Mouse (Mus musculus) neural tube, embryonic 12.5 days (tissue): ENCODE results near the gene Bmx. TPM values are rescaled to one million over a fixed set of nuclear protein-coding genes. Genes with fewer than 3 reads are reported as not detected.
A peak's percentile ranks its signal among the peaks of the same experiment; 100 is the strongest.

Source experiments
- ATAC-seq: fragments of 200-750 bp; cut with Nextera tagmentation; 2 replicates; pipeline ENCODE4 v1.8.0; 2017; ENCODE audit warnings: low read depth, mild to moderate bottlenecking, moderate TSS enrichment, moderate library complexity; ENCODE audit not compliant: low FRiP score
- H3K27ac ChIP-seq: fragments of 300-500 bp; sonication (generic); 2 replicates; pipeline ENCODE4 v1.5.1; 2016
- H3K27me3 ChIP-seq: fragments of 300-500 bp; sonication (generic); replicated peaks from 2 replicates; pipeline ENCODE4 v1.6.1; 2016; ENCODE audit warnings: mild to moderate bottlenecking
- H3K36me3 ChIP-seq: fragments of 300-500 bp; sonication (generic); 2 replicates; pipeline ENCODE4 v1.6.1; 2016; ENCODE audit warnings: mild to moderate bottlenecking
- H3K4me1 ChIP-seq: fragments of 300-500 bp; sonication (generic); 2 replicates; pipeline ENCODE4 v1.6.1; 2016
- H3K4me2 ChIP-seq: fragments of 300-500 bp; sonication (generic); replicated peaks from 2 replicates; pipeline ENCODE4 v1.6.1; 2016; ENCODE audit warnings: mild to moderate bottlenecking
- H3K4me3 ChIP-seq: fragments of 300-500 bp; sonication (generic); 2 replicates; pipeline ENCODE4 v1.5.1; 2016
- H3K9ac ChIP-seq: fragments of 300-500 bp; sonication (generic); 2 replicates; pipeline ENCODE4 v1.6.1; 2016; ENCODE audit warnings: mild to moderate bottlenecking
- H3K9me3 ChIP-seq: fragments of 300-500 bp; sonication (generic); 2 replicates; pipeline ENCODE4 v1.6.1; 2016; ENCODE audit warnings: mild to moderate bottlenecking
- WGBS: fragments of 180-500 bp; shearing (Covaris S2); methylation state at CpG from one replicate; pipeline ENCODE4 v1.1.7; 2016; 5-methylcytosine and 5-hydroxymethylcytosine counted together
- polyA plus RNA-seq: library from polyadenylated mRNA; unstranded; fragments of >200 nt; fragmentation: Nextera tagmentation; extraction: Ambion mirVana; gene quantifications from 2 replicates; pipeline ENCODE4 v1.2.1, GENCODE M21; 2016

Bmx gene
- polyA plus RNA-seq, 1 experiment from 2014 or later, result 0.25 TPM

- H3K9me3 ChIP-seq, result no peaks in the 10 kb centered on the region
- H3K4me2 ChIP-seq, result no peak overlapping the region
- 61% methylated on average over 2 of the region's 2 CpGs for WGBS
- H3K4me3 ChIP-seq, result no peak overlapping the region
- no peaks in the 10 kb centered on the region for H3K36me3 ChIP-seq
- 0 out of 2 replicates have a peak, but pooled peaks cover 5% of the 10 kb centered on the region for H3K27me3 ChIP-seq
- no peak overlapping the region for H3K9ac ChIP-seq
- H3K4me1 ChIP-seq, result no peaks in the 10 kb centered on the region
- H3K27ac ChIP-seq, result no peak overlapping the region
- no peak for ATAC-seq
These were observed 11.3 kb downstream of the Bmx start for GRCm38 (mm10) chrX:164246722-164247121.

DNA sequence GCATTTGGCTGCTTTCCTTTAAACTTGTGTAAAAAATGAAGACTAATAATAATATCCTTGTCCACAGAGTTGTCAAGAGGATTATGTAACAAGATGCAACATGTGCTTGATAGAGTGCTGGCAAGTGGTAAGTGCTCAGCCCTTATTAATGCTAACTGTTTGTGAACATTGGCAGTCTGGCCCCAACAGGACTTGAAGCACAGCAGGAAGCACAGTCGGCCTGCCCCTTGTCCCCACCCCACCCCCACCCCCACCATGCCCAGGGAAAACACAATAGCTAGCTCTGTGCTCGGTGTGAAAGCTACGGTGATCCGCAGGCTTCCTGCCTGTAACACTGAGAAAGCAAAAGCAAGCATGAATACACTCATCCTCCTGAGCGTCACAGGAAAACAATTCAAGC lies 12.3 kb downstream of the Bmx start:
- Histone ChIP-seq H3K4me2 (peak overlapping the region; percentile 27; the same call in 1 of the 2 replicates), H3K4me3 (no peak overlapping the region), H3K9ac (no peak overlapping the region), H3K36me3 (no peaks in the 10 kb centered on the region), H3K27me3 (0 out of 2 replicates have a peak, but pooled peaks cover 5% of the 10 kb centered on the region), H3K4me1 (no peaks in the 10 kb centered on the region), H3K27ac (no peak overlapping the region), H3K9me3 (no peaks in the 10 kb centered on the region)
- no peak for ATAC-seq
- WGBS, result 24% methylated on average over 5 of the region's 5 CpGs

DNA sequence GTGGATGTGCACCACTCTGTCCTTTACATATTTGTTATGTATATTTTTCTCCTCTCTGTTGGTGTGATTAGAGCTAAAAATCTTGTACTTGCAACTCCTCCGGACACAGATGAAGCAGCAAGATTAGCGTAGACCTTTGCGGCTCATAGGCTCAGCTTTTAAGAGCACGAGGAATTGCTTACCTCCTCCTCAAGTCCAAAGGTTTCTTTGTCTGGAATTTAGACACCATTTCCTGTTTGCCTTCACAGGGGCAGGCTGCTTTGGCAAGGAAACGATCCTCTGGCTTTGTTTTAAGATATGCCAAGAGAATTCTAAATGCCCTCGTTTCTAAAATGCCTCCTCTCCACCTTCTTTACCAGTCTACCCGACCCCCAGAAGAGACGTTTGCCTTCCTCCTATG lies 24.6 kb downstream of the Bmx start:
- no peaks in the 10 kb centered on the region for H3K9me3 ChIP-seq
- H3K9ac ChIP-seq, result no peak overlapping the region
- H3K27ac ChIP-seq, result no peak overlapping the region
- H3K27me3 ChIP-seq, result no peaks in the 10 kb centered on the region
- H3K4me1 ChIP-seq, result no peaks in the 10 kb centered on the region
- 63% methylated on average over 8 of the region's 8 CpGs for WGBS
- no peak overlapping the region for H3K4me2 ChIP-seq
- no peaks in the 10 kb centered on the region for H3K36me3 ChIP-seq
- ATAC-seq, result no peak
- H3K4me3 ChIP-seq, result no peak overlapping the region

DNA sequence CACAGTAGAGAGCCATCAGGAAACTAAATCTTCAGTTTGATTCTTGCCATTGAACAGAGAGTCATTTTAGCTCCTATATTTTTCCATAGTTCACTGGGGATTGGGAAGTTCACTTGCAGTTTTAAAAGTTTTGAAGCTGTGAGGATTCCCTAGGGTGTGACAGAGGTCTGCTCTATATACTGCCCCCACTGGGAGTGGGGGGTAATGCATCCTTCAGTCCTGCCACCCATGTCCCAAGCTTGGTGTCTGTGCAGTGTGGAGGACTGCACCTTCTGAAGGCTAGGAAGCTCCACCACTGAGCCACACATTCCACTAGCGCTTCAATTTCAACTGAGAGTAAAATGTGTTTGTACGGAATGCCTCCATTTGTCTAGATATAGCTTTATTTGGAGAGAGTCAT lies 36.0 kb downstream of the Bmx start:
- no peaks in the 10 kb centered on the region for H3K36me3 ChIP-seq
- no peak overlapping the region for H3K9ac ChIP-seq
- no peaks in the 10 kb centered on the region for H3K27me3 ChIP-seq
- no peak overlapping the region for H3K27ac ChIP-seq
- whole genome bisulfite sequencing, result 71% methylated on average over 2 of the region's 2 CpGs
- H3K4me3 ChIP-seq, result no peak overlapping the region
- H3K4me2 ChIP-seq, result no peak overlapping the region
- no peak for ATAC-seq
- H3K4me1 ChIP-seq, result no peaks in the 10 kb centered on the region
- H3K9me3 ChIP-seq, result no peaks in the 10 kb centered on the region

DNA sequence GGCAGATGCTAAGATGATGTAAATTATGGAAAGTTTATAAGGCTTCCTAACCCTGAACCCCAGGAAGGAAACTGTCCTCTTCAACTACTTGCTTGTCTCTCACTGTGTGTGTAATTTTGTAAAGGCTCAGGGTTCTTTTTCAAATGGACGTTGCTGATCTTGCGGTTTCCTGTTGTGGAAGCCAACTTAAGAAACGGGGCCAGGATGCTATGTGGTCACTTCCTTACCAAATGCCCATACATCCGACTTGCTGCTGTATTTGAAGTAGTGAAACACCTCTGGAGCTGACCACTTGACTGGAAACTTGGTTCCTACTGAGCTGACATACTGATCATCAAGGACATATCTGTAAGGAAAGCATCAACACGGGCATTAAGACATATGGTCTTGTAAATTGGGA lies 57.4 kb downstream of the Bmx start:
- no peak overlapping the region for H3K4me2 ChIP-seq
- no peaks in the 10 kb centered on the region for H3K9me3 ChIP-seq
- H3K36me3 ChIP-seq, result no peaks in the 10 kb centered on the region
- H3K4me1 ChIP-seq, result no peaks in the 10 kb centered on the region
- no peak for ATAC-seq
- no peak overlapping the region for H3K4me3 ChIP-seq
- no peak overlapping the region for H3K27ac ChIP-seq
- 83% methylated on average over 5 of the region's 5 CpGs for WGBS
- no peak overlapping the region for H3K9ac ChIP-seq
- H3K27me3 ChIP-seq, result no peaks in the 10 kb centered on the region

DNA sequence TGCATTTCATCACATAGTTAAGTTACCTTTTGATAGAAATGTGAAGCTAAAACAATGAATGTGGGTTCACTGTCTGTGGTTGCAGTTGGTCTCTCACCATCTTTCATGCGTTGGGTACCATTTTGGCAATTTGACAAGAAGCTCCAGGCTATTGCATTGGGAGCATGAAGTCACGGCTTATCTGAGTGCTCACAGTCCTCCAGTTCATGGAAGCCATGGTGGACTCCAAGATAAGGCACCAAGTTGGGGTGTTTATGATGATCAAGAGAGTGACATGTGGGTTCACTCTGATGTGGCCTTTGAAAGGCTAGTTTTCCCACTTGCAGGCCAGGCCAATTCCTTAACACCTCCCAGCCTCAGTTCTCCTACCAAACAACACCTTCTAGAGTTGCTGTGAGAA lies 60.3 kb downstream of the Bmx start:
- WGBS, result 93% methylated on average over 2 of the region's 2 CpGs
- ATAC-seq, result no peak
- H3K9ac ChIP-seq, result no peak overlapping the region

GRCm38 (mm10) chrX:164189880-164190279 lies 68.1 kb downstream of the Bmx start:
- H3K27ac ChIP-seq, result no peak overlapping the region
- H3K36me3 ChIP-seq, result no peaks in the 10 kb centered on the region
- H3K9ac ChIP-seq, result no peak overlapping the region
- no peaks in the 10 kb centered on the region for H3K9me3 ChIP-seq
- no peak overlapping the region for H3K4me2 ChIP-seq
- no peaks in the 10 kb centered on the region for H3K27me3 ChIP-seq
- no peak overlapping the region for H3K4me3 ChIP-seq
- ATAC-seq, result no peak
- no peaks in the 10 kb centered on the region for H3K4me1 ChIP-seq

More for the DNA sequence above, 60.3 kb downstream of the Bmx start:
- H3K27me3 ChIP-seq, result no peaks in the 10 kb centered on the region
- no peak overlapping the region for H3K4me2 ChIP-seq
- H3K36me3 ChIP-seq, result no peaks in the 10 kb centered on the region
- no peaks in the 10 kb centered on the region for H3K9me3 ChIP-seq
- no peak overlapping the region for H3K4me3 ChIP-seq
- H3K27ac ChIP-seq, result no peak overlapping the region
- H3K4me1 ChIP-seq, result no peaks in the 10 kb centered on the region

- Histone ChIP-seq H3K27me3 (no peaks in the 10 kb centered on the region; the same call in 1 of the 2 replicates), H3K4me3 (no peak overlapping the region), H3K9ac (no peak overlapping the region), H3K4me2 (no peak overlapping the region), H3K27ac (no peak overlapping the region), H3K36me3 (no peaks in the 10 kb centered on the region), H3K9me3 (no peaks in the 10 kb centered on the region), H3K4me1 (no peaks in the 10 kb centered on the region)
- WGBS, result 45% methylated on average over 3 of the region's 3 CpGs
- ATAC-seq, result no peak; the same call in 1 of the 2 replicates
These were observed 74.1 kb downstream of the Bmx start for GRCm38 (mm10) chrX:164183844-164184243.

DNA sequence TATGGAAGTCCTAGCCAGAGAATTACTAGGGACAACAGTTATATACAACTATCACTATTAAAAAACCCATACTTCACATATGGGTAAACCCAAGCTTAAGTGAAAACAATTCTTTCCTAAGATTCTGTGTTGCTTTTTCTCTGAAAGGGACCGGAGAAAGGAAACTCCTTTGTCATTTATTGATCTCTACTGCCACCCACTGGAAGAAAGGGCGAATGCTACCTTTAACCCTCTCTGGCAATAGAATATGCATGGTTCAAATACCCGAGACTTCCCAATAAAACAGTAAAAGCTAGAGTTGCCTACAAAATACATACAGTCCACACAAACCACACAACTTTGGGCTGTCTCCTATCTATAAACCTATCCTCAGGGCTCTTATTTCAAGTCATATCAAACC lies 78.2 kb downstream of the Bmx start:
- Histone ChIP-seq H3K4me3 (no peak overlapping the region), H3K4me1 (no peaks in the 10 kb centered on the region), H3K27me3 (no peaks in the 10 kb centered on the region; the same call in 1 of the 2 replicates), H3K9ac (no peak overlapping the region), H3K36me3 (no peaks in the 10 kb centered on the region), H3K27ac (no peak overlapping the region), H3K9me3 (no peaks in the 10 kb centered on the region), H3K4me2 (no peak overlapping the region)
- ATAC-seq, result no peak
- 9% methylated on average over 3 of the region's 3 CpGs for whole genome bisulfite sequencing

DNA sequence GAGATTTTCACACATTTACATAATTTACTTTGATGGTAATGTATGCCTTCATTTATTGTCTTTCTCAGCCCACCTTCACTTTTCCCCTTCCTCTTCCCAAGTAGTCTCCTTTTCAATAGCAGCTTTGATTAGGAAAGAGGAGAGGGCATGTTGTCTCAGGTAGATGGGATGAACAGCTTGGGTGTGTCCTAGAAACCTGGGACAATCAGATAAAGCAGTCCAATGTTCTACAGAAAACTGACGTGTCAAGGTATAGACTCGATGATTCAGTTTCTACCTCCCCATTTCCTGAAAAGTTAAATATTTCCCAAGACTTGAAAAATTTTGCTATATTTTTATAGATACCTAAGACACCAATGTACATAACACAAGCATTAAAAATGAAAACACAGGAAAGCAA lies 79.1 kb downstream of the Bmx start:
- H3K27me3 ChIP-seq, result peaks cover 3% of the 10 kb centered on the region; the same call in 1 of the 2 replicates
- H3K36me3 ChIP-seq, result no peaks in the 10 kb centered on the region
- ATAC-seq, result no peak
- no peak overlapping the region for H3K4me2 ChIP-seq
- no peak overlapping the region for H3K27ac ChIP-seq
- no peaks in the 10 kb centered on the region for H3K9me3 ChIP-seq
- H3K9ac ChIP-seq, result no peak overlapping the region
- 85% methylated on average over 2 of the region's 2 CpGs for WGBS
- no peak overlapping the region for H3K4me3 ChIP-seq
- no peaks in the 10 kb centered on the region for H3K4me1 ChIP-seq

DNA sequence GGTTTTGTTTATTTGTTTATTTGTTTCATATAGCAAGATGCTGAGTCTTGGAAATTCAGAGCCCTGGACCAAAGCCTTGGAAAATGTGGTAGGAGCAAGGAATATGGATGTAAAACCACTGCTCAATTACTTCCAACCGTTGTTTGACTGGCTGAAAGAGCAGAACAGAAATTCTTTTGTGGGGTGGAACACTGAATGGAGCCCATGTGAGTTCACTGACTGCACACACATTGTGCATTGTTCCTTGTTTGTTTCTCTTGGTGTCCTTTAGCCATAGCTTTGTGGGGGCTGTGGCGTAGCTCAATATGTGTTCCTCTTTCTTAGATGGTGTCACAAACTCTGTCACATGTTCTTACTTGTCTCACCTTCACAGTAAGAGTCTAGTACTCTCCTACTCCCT lies 82.2 kb downstream of the Bmx start:
- Histone ChIP-seq H3K4me3 (no peak overlapping the region), H3K27ac (no peak overlapping the region), H3K27me3 (0 out of 2 replicates have a peak, but pooled peaks cover 3% of the 10 kb centered on the region), H3K36me3 (no peaks in the 10 kb centered on the region), H3K9me3 (no peaks in the 10 kb centered on the region), H3K4me1 (no peaks in the 10 kb centered on the region), H3K4me2 (no peak overlapping the region), H3K9ac (no peak overlapping the region)
- ATAC-seq, result no peak
- 59% methylated on average over 2 of the region's 2 CpGs for WGBS

DNA sequence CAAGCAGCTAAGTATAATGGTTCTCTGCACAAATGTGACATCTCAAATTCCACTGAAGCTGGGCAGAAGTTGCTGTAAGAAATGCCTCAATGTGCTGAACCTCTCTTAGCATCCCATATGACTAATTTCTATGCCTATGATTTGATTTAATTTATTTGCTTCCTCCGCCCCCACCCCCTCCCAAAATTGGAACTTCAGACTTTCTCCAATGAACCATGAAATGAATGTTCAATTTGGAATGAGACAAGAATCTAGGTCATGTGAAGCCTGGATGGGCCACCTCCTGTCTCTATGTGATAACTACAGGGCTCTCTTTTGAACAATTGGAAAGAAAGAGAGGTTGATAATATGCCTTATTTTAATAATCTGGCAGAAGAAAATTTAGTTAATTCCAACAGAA lies 82.7 kb downstream of the Bmx start:
- H3K27me3 ChIP-seq, result 0 out of 2 replicates have a peak, but pooled peaks cover 3% of the 10 kb centered on the region
- 82% methylated on average over 1 of the region's 1 CpGs for WGBS
- ATAC-seq, result no peak

DNA sequence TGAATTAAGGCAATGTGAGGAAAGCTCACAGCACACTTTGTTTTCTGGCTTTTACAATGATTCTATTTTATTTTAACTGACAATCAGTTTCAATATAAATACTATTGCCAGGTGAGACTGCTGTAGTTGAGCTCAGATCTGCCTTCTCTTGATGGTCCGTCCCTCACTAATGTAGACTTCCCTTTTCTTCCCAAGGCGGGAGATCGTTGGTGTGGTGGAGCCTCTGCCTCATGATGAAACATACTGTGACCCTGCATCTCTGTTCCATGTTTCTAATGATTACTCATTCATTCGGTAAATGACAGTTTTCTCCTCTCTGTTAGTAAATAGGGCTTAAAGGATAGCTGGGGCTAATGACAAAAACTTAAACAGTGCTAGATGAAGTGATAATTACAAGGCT lies 84.1 kb downstream of the Bmx start:
- Histone ChIP-seq H3K4me2 (no peak overlapping the region), H3K4me3 (no peak overlapping the region), H3K4me1 (no peaks in the 10 kb centered on the region), H3K9me3 (no peaks in the 10 kb centered on the region), H3K27me3 (0 out of 2 replicates have a peak, but pooled peaks cover 3% of the 10 kb centered on the region), H3K9ac (no peak overlapping the region), H3K36me3 (no peaks in the 10 kb centered on the region), H3K27ac (no peak overlapping the region)
- WGBS, result 87% methylated on average over 4 of the region's 4 CpGs
- no peak for ATAC-seq

More for the DNA sequence above, 82.7 kb downstream of the Bmx start:
- no peaks in the 10 kb centered on the region for H3K36me3 ChIP-seq
- no peak overlapping the region for H3K9ac ChIP-seq
- H3K27ac ChIP-seq, result no peak overlapping the region
- H3K4me1 ChIP-seq, result no peaks in the 10 kb centered on the region
- no peak overlapping the region for H3K4me3 ChIP-seq
- H3K9me3 ChIP-seq, result no peaks in the 10 kb centered on the region
- H3K4me2 ChIP-seq, result no peak overlapping the region
